Mouse (Mus musculus): ENCODE measurements around the gene Mpp2. TPM values are rescaled to one million over a fixed set of nuclear protein-coding genes. Genes with fewer than 3 reads are reported as not detected.
A peak's percentile ranks its signal among the peaks of the same experiment; 100 is the strongest.

Gene Mpp2
- 33.4 and 36.4 TPM in 2 replicates for polyA plus RNA-seq (2015; fragmentation: Nextera tagmentation; extraction: Ambion mirVana)

DNA sequence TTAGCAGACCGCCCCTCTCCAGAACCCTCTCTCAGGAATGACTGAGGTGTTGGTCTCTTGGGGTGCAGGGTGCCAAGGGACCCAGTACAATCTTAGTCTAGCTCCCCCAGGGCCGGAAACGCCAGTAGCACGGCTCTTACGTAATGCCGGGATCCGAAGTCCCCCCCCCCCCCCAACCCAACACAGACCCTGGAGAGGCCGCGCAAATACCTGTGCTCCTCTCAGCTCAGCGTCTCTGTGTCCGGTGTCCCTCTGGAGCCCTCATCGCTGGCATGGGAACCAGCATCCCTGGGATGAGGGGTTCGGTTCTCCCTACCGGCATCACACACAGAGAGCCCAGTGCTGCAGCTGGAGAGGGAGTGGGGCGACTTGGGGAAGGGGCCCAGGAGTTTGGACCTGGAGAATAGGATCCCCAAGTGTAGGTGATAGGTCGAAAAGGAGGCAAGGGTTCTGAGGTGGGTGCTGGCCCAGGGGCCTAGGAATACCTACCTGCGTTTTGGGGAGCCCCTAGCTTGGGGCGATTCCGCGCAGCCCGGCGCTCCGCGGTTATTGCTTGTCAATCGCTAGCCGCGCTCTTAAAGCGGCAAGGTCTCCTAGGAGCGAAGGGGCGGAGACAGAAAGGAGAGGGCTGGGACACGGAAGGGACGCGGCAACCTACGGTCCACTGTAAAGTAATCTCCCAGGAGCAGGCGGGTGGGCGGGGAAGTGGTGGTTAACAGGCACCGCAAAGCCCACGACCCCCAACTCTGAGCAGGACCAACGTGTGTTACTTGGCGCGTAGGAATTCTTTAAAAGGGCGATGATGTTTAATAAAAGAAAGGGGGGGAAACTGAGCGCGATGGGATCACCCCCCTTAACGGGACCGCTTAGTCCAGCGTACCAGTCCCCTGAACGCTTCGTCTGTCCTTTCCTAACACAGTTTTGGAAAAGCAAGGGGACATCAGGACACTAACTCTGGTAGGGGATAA, at the start of gene Mpp2:
Gene Mpp2 (minus strand): TSS at position 585 of the 968 bp plus-strand sequence.
- under 1% methylated on average over 46 of the region's 49 CpGs for WGBS
- peak; percentile 48 for ATAC-seq (replicated peaks)
- Histone ChIP-seq H3K27me3 (replicated peaks) (no peaks in the 10 kb centered on the region), H3K4me3 (peak within 1 kb of the TSS; percentile 69), H3K27ac (peak within 1 kb of the TSS; percentile 99), H3K9ac (peak within 1 kb of the TSS; percentile 68), H3K4me2 (peak within 1 kb of the TSS; percentile 91), H3K4me1 (peaks cover 36% of the 10 kb centered on the region), H3K9me3 (no peaks in the 10 kb centered on the region), H3K36me3 (replicated peaks) (no peaks in the 10 kb centered on the region)

DNA sequence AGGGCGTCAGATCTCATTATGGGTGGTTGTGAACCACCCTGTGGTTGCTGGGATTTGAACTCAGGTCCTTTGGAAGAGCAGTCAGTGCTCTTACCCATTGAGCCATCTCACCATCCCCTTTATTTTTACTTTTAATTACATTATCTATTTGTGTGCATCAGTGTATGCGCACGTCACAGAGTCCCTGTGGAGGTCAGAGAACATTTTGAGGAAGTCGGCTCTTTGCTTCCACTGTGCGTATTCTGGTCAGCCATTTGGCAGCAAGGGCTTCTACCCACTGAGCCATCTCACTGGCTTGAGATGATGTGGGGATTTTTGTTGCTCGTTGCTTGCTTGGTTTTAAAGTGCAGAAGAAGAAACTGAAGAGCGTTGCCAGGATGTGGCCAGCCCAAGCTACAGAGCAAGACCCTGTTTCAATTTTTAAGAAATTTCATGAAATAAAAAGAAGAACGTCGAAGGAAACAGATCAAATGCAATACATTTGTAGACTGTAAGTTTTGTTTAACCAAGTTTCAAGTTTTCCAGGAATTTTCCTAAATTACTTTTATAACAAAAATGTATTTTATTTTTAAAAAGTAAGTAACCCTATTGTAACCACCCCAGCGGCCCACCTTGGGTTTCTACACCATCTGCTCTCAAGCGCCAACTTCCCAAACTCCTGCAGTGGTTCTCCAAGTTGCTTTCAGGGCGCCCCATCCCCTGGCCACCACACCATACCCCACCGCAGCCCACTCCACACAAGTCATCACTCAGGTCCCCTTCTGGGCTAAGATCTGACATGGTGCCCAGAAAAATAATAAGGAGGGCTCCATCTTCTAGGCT, 49.5 kb upstream of the Mpp2 start:
- Histone ChIP-seq H3K4me1 (peaks cover 9% of the 10 kb centered on the region; the same call in 1 of the 2 replicates), H3K36me3 (replicated peaks) (no peaks in the 10 kb centered on the region), H3K27ac (no peak overlapping the region), H3K4me2 (peak overlapping the region; percentile 53), H3K4me3 (peak overlapping the region; percentile 24), H3K9ac (peak overlapping the region; percentile 23; the same call in 1 of the 2 replicates), H3K27me3 (replicated peaks) (peaks cover 7% of the 10 kb centered on the region), H3K9me3 (no peaks in the 10 kb centered on the region)
- no peak for ATAC-seq (replicated peaks)
- 45% methylated on average over 13 of the region's 13 CpGs for WGBS

DNA sequence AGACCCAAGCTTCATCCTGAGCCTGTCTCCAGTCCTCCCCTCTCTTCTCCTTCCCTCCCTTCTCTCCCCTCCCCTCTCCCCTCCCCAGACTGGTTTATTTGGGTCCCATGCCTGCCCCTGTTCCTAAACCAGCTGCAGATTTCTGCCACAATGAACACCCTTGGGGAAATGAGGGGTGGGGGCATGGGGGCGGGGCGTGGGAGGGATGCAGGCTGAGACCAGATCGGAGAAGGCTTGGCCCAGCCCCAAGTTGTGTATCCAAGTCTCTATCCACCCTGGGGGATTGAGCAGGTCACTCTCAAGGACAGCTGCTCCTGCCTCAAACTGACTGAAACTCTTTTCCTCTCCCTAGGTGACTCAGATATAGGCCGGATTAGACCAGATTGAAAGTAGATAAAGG, 46.2 kb upstream of the Mpp2 start:
- no peaks in the 10 kb centered on the region for H3K36me3 ChIP-seq (replicated peaks)
- no peak overlapping the region for H3K4me3 ChIP-seq
- H3K27ac ChIP-seq, result no peak overlapping the region
- H3K9me3 ChIP-seq, result no peaks in the 10 kb centered on the region
- no peak overlapping the region for H3K9ac ChIP-seq
- H3K4me2 ChIP-seq, result no peak overlapping the region
- H3K27me3 ChIP-seq (replicated peaks), result peaks cover 7% of the 10 kb centered on the region
- ATAC-seq (replicated peaks), result no peak
- peaks cover 9% of the 10 kb centered on the region; the same call in 1 of the 2 replicates for H3K4me1 ChIP-seq
- 24% methylated on average over 4 of the region's 4 CpGs for WGBS

DNA sequence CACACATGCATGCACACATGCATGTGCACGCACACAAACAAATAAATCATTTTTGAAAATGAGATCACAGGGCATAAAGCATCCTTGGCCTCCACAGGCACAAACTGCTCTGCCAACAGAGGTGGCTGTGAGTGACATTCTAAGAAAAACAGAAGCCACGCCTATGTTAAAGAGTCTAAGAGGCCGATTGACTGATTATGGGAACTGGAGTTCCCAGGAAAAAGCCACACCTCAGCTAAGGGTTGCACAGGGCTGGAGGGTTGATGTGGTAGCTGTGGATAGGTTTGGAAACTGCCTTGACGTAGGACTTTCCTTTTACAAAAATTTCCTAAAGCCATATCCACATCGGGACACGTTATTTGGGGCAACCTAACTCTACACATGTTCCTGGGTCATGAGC, 29.1 kb upstream of the Mpp2 start:
- no peak overlapping the region for H3K4me2 ChIP-seq

DNA sequence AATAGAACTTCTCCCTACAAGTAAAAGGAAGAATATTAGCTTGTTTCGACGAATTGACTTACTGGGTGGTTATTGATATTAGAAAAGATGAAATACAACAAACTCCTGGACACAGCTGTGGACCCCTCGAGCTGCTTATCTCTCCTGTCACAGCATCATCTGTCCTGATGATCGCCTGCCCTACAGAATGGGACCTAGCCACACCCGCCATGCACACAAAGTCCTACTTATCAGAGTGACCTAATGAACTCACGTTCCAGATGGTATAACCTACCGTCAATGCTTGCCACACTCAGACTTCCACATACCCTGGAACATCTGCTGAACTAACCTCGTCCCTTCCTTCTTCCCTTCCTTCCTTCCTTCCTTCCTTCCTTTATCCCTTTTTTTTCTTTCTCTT, 27.9 kb upstream of the Mpp2 start:
- H3K9ac ChIP-seq, result no peak overlapping the region
- no peaks in the 10 kb centered on the region for H3K9me3 ChIP-seq
- H3K27ac ChIP-seq, result no peak overlapping the region
- no peaks in the 10 kb centered on the region for H3K4me1 ChIP-seq
- no peaks in the 10 kb centered on the region for H3K27me3 ChIP-seq (replicated peaks)
- WGBS, result 79% methylated on average over 8 of the region's 8 CpGs
- H3K4me2 ChIP-seq, result no peak overlapping the region
- H3K36me3 ChIP-seq (replicated peaks), result no peaks in the 10 kb centered on the region
- H3K4me3 ChIP-seq, result no peak overlapping the region
- no peak for ATAC-seq (replicated peaks)

More for the DNA sequence above, 29.1 kb upstream of the Mpp2 start:
- H3K27me3 ChIP-seq (replicated peaks), result no peaks in the 10 kb centered on the region
- no peaks in the 10 kb centered on the region for H3K4me1 ChIP-seq
- H3K9me3 ChIP-seq, result no peaks in the 10 kb centered on the region
- no peaks in the 10 kb centered on the region for H3K36me3 ChIP-seq (replicated peaks)
- H3K27ac ChIP-seq, result no peak overlapping the region
- 86% methylated on average over 6 of the region's 6 CpGs for WGBS
- H3K4me3 ChIP-seq, result no peak overlapping the region
- H3K9ac ChIP-seq, result no peak overlapping the region
- no peak for ATAC-seq (replicated peaks)

DNA sequence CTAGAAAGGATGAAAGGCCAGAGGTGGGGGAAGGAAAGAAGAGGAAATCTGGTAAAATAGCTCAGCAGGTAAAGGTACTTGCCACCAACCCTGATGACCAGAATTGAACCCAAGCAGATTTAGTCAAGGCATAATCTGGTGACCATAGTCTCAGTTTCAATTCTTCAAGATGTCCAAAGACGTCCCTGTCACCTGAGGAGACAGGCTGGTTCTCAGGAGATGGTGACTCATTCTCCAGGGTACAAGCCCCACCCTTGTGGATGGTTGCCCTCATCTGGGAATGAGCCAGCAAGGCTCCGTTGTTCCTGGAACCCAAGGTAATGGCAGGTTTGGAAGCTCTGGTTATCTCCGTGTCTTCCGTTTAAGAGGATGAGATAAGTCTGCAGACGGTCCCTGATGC, 23.3 kb upstream of the Mpp2 start:
- H3K4me3 ChIP-seq, result no peak overlapping the region
- no peaks in the 10 kb centered on the region for H3K9me3 ChIP-seq
- H3K36me3 ChIP-seq (replicated peaks), result no peaks in the 10 kb centered on the region
- 88% methylated on average over 5 of the region's 5 CpGs for WGBS
- no peak for ATAC-seq (replicated peaks)
- peaks cover 28% of the 10 kb centered on the region for H3K27me3 ChIP-seq (replicated peaks)
- peaks cover 3% of the 10 kb centered on the region; the same call in 1 of the 2 replicates for H3K4me1 ChIP-seq
- no peak overlapping the region for H3K27ac ChIP-seq
- H3K9ac ChIP-seq, result no peak overlapping the region
- H3K4me2 ChIP-seq, result no peak overlapping the region

DNA sequence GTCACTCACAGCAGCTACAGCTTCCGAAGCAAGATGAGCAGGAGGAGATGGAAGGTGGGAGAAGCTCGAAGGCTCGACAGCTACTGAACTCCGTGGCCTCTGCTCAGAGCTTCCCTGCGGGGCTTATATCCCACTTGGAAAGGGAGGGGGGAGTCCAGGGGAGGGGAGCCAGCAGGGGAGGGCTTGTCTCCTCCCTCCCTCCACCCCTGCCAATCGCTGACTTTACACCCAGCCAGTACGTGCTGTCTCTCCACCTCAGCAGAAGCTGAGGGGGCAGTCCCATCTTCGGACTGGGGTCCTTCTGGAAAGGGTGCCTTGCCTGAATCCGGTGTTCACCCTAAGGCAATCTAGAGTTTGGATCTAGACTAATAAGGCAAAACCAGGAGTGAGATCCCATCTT, 19.4 kb upstream of the Mpp2 start, which contains the start of gene Pyy:
Gene Pyy (minus strand): TSS at position 101 of the 400 bp plus-strand sequence.
- Histone ChIP-seq H3K36me3 (replicated peaks) (no peaks in the 10 kb centered on the region), H3K4me3 (no peak within 1 kb of the TSS), H3K27me3 (replicated peaks) (peaks cover 60% of the 10 kb centered on the region), H3K9me3 (no peaks in the 10 kb centered on the region), H3K4me2 (peak within 1 kb of the TSS; percentile 13; the same call in 1 of the 2 replicates), H3K4me1 (peaks cover 3% of the 10 kb centered on the region; the same call in 1 of the 2 replicates), H3K27ac (no peak within 1 kb of the TSS), H3K9ac (no peak within 1 kb of the TSS)
- 14% methylated on average over 9 of the region's 9 CpGs for WGBS
- no peak for ATAC-seq (replicated peaks)

DNA sequence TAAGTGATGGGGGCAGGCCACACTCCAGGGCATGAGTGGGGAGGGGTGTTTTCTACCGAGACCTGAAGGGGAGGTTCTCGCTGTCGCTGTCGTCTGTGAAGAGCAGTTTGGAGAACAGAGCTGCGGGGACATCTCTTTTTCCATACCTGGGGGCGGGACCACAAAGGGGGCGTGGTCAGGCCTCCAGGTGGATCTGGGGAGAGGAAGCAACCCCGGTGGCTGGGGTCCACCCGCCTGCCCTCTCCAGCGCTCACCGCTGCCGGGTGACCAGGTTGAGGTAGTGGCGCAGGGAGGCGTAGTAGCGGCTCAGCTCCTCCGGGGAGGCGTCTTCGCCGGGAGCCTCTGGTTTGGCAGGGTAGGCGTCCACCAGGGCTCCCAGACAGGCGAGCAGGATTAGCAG, 18.6 kb upstream of the Mpp2 start:
- H3K4me3 ChIP-seq, result no peak overlapping the region
- no peaks in the 10 kb centered on the region for H3K36me3 ChIP-seq (replicated peaks)
- H3K4me1 ChIP-seq, result peaks cover 3% of the 10 kb centered on the region; the same call in 1 of the 2 replicates
- H3K9ac ChIP-seq, result no peak overlapping the region
- no peak for ATAC-seq (replicated peaks)
- H3K9me3 ChIP-seq, result no peaks in the 10 kb centered on the region
- H3K27me3 ChIP-seq (replicated peaks), result peaks cover 64% of the 10 kb centered on the region
- WGBS, result 3% methylated on average over 21 of the region's 21 CpGs
- no peak overlapping the region for H3K27ac ChIP-seq
- H3K4me2 ChIP-seq, result peak overlapping the region; percentile 13; the same call in 1 of the 2 replicates

DNA sequence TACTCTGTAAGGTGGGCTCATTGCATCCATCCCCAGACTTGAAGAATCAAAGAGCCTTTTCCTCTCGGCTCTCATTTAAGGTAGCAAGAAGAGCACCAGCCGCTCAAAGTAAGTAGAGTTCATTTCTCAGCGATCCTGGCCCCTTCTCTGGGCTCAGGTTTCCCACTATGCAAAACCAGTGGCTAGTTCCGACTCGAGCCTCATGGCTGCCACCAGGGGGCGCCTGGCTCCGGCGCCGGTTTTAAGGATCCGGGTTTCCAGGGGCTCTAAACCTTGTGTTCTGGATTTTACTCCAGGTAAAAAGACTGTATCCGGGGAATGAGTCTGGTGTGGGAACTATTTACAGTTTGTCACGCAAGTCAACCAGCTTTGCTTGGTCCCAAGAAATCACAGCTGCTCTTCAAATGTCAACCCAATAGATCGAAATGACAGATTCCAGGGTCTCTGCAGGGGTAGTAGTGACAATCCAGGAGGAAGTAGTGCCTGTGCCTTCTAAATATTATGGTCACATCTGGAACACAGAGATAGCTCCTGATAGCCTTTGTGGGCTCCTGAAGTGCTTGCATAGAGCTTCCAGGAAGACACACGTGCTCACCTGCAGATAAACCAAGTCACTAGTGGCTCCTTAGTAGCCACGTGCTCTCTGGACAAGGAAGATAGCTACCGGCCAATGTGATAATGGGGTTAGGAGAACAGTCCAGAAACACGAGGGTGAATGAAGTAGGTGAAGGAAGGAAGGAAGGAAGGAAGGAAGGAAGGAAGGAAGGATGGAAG, 14.4 kb upstream of the Mpp2 start:
- 19% methylated on average over 17 of the region's 17 CpGs for WGBS
- Histone ChIP-seq H3K9ac (no peak overlapping the region), H3K4me2 (no peak overlapping the region), H3K4me3 (no peak overlapping the region), H3K36me3 (replicated peaks) (no peaks in the 10 kb centered on the region), H3K27ac (no peak overlapping the region), H3K27me3 (replicated peaks) (peaks cover 57% of the 10 kb centered on the region), H3K4me1 (peaks cover 3% of the 10 kb centered on the region; the same call in 1 of the 2 replicates), H3K9me3 (no peaks in the 10 kb centered on the region)
- ATAC-seq (replicated peaks), result no peak

DNA sequence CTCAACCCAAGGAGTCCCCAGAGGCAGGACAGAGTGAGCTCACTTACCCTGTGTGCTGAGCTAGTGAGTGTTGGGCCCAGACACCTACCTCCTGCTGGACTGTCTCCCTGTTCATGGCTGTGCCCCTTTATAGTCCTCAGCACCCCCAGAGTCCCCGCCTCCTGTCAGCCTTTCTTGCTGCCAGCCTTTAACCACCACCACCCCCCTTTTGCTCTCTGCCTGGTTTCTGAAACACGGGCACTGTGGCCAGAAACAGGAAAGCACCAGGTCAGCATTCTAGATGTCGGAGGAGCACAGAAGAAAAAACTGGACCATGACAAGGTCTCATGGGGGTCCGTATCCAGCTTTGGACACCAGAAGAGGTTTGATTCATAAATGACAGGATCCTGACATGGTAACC, 12.9 kb upstream of the Mpp2 start, which contains the start of gene Ppy:
Gene Ppy (minus strand): TSS at position 101 of the 400 bp plus-strand sequence.
- no peak within 1 kb of the TSS for H3K4me2 ChIP-seq
- H3K9me3 ChIP-seq, result no peaks in the 10 kb centered on the region
- H3K4me1 ChIP-seq, result peaks cover 13% of the 10 kb centered on the region
- H3K27me3 ChIP-seq (replicated peaks), result peaks cover 42% of the 10 kb centered on the region
- WGBS, result 77% methylated on average over 4 of the region's 4 CpGs
- no peak within 1 kb of the TSS for H3K9ac ChIP-seq
- H3K36me3 ChIP-seq (replicated peaks), result no peaks in the 10 kb centered on the region
- no peak for ATAC-seq (replicated peaks)
- no peak within 1 kb of the TSS for H3K4me3 ChIP-seq
- H3K27ac ChIP-seq, result no peak within 1 kb of the TSS

DNA sequence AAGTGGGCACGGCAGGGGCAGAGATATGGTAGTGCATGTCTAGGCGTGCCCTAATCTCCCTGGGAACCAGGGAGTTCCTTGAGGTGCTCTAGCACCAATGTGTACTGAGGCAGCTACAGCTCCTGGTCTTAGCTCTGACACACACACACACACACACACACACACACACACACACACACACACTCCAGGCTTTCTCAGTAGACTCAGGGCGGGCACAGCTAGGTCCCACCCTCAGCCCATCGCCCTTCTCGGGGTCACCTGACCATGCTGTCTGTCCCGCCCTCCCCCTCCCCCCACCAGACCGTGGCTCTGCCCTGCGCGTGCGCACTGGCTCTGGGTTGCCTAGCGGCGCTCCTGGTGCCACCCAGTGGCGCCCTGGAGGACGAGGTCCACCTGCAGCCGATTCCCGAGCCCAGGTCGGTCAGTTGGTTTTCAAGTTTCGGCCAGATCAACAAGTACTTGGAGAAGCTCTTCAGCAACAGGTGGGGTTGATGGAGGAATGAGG, 8.6 kb upstream of the Mpp2 start:
- H3K27ac ChIP-seq, result no peak overlapping the region
- peak; percentile 92 for ATAC-seq (replicated peaks)
- WGBS, result 5% methylated on average over 18 of the region's 18 CpGs
- peak overlapping the region; percentile 53 for H3K4me2 ChIP-seq
- H3K27me3 ChIP-seq (replicated peaks), result peaks cover 9% of the 10 kb centered on the region
- no peaks in the 10 kb centered on the region for H3K36me3 ChIP-seq (replicated peaks)
- peaks cover 13% of the 10 kb centered on the region for H3K4me1 ChIP-seq
- H3K9ac ChIP-seq, result 0 out of 2 replicates have a peak overlapping the region, but pooled peaks have one; percentile 19
- H3K4me3 ChIP-seq, result peak overlapping the region; percentile 26
- H3K9me3 ChIP-seq, result no peaks in the 10 kb centered on the region
